Mouse (Mus musculus) ES-E14 (cell line): ENCODE measurements around the gene Fam120c.

ENCODE experiments used
- HCFC1 ChIP-seq: IDR thresholded peaks from 2 replicates; pipeline ENCODE4 v1.6.1; 2012; ENCODE audit warnings: low read length, inconsistent platforms, borderline replicate concordance; ENCODE audit not compliant: insufficient read depth
- ZNF384 ChIP-seq: IDR thresholded peaks from 2 replicates; pipeline ENCODE4 v1.6.1; 2012; ENCODE audit warnings: low read depth, low read length, inconsistent platforms

GRCm38 (mm10) chrX:151420791-151421190, 76.8 kb downstream of the Fam120c start:
- no peak for TF ChIP-seq HCFC1
- no peak for TF ChIP-seq ZNF384
